Mouse (Mus musculus) right cerebral cortex, postnatal 36 days (tissue): Measurements from ENCODE around the gene Slc6a20a.
"Not testable (repeated sequence)": the region's sequence is repeated elsewhere in the genome, so short reads cannot be mapped to it uniquely, and the experiment has no call there.

Experiments
- DNase-seq, 2 experiments: peaks; one replicate each; pipeline ENCODE4 v3.0.0; 2022; ENCODE audit warnings: low spot score in 2 of 2, mixed read lengths in 1 of 2

Slc6a20a gene

DNA sequence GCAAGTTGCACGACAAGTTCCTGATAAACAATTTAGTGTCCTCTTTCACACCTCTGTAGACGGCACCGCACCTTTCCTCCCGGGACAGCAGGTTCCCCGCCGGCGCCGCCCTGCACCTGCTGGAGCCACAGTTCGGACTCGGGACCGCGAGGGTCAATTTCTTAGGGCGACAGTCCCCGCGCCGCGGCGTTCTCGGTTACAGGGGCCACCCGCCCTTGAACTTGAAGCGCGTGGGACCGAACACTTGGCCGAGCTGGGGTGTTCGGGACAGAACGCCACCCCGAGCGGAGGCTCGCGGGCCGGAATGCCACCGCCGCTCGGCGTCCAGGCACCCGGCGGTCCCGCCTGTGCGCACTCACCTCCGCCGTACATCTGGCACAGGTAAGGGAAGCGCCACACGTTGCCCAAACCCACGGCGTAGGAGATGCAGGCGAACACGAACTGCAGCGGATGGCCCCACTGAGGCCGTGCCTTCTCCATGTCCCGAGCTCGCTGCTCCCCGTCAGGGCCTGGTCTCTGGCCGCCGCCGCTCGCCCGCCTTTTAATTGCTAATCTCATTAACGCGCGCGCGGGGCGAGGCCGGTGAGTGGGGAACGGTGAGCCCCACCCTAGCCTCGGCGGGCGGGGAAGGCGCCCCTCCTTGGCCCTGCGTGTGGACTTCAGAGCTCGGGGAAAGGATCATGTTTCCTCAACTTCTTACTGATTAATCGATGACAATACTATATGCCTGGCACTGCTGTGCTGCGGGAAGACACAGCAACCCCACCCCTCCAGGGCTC, at the start of gene Slc6a20a, which contains the start of gene Ccr9:
Slc6a20a (minus strand) TSS at position 559 of the 779 bp plus-strand sequence.
Ccr9 (plus strand) TSS at position 113 of the 779 bp plus-strand sequence.
- no peak for DNase-seq

DNA sequence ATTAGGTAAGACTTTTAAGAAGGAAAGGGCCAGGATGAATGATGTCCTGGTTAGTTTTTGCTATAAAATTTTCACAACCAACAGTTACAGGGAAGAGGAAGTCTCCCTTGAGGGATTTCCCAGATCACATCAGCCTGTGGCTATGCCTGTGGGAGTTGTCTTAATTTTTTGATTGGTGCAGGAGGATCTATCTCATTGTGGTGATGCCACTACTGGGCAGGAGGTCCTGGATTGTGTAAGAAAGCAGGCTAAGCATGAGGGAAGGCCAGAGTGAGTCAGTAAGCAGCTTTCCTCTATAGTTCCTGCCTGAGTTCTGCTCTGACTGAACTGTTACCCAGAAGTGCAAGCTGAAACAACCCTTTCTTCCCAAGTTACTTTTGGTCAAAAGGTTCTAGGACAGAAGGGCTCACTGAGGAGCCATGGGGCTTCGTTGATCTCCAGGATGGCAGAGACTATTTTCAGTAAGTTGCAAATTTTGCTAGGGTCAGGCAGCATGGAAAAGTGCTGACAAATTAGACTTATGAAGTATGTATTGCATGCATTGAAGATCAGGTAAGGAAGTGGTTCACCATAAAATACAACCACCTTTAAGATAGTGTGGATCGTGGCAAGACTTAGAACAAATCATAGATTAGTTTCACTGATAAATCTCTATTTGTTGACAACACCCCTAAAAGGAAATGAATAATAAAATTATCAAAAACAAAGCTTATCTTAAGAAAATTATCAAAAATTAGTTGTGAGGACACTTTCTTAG, 44.2 kb upstream of the Slc6a20a start:
- no peak for DNase-seq

DNA sequence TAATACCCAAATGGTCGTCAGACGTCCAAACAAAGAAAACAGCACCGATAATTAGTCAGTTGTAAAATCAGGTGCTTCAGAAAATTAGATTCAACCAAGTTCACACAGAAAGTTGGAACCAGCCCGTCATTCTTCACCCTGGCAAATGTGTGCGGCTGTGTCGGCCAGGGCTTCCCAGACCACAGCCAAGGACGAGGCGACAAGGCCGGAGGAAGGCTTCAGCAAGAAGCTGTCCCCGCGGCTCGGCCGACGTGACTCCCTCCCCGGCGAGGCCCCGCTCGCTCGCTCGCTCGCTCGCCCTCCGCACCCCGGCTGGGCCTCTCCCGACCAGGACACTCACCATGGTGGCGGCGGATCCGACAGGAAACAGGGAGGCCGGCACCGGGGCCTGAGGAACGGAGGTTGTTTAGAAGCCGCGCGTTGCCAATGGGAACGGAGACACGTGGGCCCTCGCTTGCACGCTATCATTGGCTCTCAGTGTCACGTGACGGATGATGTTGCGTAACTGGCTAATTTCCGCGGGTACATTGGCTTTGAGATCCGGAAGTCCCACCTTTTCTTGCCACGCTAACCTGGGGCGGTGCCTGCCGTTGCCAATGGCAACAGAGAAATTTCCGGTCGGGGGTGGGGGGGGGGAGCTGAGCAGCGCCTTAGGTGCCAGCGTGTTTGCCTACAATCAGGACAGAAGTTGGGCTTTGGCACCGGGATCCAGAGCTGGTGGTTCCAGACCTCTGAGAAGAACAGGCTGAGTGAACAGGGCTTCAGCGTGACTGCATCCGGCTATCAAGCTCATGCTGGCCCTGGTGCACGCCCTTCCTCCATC, 38.7 kb upstream of the Slc6a20a start, which contains the start of gene Lztfl1:
Lztfl1 (minus strand) TSS at position 512 of the 823 bp plus-strand sequence.
- peak; percentile 97 to 98 for DNase-seq

DNA sequence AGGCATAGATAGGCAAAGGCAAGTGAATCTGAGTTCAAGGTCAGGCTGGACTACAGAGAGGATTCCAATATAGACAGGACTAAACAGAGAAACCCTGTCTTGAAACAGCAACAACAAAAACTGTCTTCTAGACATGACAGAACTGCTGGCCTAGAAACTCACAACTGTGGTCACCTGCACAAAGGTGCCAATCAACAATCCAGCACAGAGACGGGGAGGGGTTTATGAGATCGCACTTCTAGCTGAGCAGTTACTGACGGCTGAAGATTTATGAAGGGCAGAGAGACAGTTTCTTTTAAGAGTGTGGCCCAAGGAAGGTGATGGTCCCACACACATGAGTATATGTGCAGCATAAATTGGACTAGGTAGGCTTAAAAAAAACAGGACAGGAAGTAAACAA, 37.6 kb upstream of the Slc6a20a start:
- no peak for DNase-seq

DNA sequence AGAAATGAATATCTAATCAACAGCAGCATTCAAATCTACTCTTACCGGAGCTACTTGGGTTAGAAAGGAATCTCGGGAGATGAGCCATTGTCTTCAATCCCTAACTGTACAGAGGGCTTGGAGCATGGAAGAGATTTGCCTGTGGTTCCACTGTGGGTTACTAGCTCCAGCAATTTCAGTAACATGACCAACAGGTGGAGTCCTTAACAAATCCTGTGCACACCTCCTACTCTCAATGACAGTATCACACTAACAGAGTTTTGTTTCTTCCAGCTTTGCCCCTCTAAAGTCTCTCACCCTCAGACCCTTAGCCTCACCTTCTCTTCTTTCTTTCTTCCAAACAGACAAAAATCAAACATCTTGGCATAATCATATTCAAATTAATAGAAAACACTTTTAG, 34.4 kb upstream of the Slc6a20a start:
- DNase-seq: no peak

DNA sequence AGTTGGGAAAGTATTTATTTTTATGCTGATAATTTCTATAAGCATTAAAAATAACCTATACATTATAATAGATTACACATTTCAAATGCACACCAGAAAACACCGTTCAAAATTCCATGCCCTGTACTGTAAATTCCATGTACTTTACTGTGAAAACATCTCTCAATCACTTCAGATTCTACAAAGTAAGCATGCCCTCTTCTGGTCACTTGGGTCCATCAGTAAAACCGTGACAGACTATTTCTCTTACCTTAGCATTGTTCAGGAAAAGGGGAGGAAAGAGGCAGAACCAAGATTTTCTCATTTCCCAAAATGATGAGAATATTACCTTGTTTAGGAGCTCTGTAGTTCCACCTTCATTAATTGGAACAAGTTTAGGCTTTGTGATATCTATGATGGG, 30.5 kb upstream of the Slc6a20a start:
- DNase-seq: no peak

DNA sequence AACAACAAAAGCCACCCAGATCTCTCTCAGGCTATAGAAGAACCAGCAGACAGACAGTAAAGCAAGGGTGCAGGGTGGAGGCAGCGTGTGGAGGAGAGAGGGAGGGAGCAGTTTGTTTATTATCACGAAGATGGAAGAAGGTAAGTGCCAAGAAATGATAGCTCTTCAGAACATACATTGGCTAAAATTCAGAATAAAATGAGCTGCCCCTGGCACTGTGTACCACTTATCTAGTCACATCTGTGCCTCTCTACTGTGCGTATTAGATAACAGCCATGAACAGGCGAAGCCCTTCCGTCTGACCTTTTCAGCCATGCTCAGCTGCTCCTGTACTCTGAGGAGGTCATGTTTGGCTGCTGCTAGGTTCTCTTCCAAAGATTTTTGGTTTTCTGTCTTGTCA, 23.1 kb upstream of the Slc6a20a start:
- no peak for DNase-seq

DNA sequence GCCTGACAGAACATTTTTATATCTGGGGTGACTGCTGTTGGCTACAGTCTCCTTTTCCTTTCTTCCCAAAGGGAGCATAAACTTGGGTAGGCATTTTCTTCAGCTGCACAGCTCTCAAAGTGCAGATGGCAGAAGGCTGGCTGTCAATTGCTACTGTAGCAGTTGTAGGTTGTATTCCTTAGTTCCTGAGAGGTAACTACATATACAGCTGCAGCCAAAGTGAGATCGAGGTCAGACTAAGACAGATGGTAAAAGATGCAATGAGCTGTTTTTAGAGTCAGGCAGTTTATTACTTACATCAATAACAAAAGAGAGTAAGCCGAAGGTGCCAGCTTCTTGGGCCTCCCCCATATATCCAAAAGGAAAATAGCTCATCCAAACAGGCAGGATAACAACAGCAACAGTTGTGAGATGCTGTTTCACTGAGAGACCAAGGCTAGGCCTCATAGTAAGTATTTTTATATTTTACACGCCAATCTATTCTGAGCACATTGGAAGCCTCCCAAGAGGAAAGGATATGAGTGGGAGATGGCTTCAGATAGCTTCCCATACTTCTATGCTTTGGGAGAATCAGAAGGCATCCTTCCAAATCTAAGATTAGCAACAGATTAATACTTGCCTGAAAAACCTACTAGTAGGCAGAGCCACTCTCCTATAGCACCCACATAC, 17.1 kb upstream of the Slc6a20a start:
- DNase-seq: peak in 1 of 2 experiments; percentile 10

DNA sequence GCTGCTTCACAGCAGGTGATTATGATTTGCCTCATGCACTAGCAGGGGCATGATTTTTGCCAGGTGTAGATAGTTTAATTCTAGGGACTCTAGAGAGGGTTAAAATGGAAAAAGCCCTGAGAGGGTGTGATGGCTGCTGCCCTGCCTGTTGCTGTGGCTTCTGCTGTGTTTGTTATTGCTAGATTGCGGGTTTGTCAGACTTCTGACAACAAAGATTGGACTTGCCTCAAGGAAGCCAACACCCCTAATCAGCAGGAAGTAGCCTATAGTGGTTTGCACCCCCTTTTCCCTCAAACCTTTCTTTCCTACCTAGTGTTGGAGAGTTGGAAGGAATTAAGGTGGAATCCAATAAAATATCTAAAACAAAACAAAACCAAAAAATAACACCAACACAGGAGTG, 9.5 kb upstream of the Slc6a20a start:
- DNase-seq: no peak

DNA sequence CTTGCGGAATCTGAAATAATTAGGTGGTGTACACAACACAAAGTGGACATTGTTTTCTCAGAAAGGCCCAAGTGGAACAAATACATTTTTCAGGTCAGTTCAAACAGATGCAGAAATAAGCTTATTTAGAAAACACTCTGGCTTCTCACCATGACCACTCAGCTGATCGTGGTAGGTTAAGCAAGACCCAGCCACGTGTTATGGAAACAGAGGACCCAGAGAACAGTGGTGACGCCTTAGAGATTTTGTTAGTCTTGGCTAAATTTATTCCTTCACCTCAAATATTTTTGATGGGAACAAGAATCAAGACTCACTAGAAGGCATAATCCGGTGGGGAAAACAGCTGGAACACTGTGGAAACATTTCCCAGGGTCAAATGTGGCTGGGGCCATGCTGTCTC, 7.5 kb upstream of the Slc6a20a start:
- DNase-seq: no peak

DNA sequence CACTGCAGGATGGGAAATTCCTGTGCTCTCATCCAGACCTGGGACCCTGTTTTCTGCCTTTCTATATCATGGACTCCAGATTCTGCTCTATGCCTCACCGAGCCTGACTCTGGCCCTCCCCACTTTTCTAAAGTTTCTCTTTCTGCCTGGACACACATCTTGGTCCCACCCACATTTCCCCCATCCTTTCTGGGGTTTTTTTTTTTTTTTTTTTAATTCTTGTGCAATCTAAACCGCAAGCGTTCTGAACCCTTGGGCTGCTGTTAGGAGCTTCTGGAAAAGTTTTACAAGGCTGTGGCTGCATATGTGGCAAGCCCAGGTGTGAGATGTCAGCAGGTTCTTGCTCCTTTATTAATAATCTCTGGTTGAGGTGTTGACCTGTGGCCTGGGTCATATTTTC, 5.0 kb upstream of the Slc6a20a start:
- DNase-seq: no peak

DNA sequence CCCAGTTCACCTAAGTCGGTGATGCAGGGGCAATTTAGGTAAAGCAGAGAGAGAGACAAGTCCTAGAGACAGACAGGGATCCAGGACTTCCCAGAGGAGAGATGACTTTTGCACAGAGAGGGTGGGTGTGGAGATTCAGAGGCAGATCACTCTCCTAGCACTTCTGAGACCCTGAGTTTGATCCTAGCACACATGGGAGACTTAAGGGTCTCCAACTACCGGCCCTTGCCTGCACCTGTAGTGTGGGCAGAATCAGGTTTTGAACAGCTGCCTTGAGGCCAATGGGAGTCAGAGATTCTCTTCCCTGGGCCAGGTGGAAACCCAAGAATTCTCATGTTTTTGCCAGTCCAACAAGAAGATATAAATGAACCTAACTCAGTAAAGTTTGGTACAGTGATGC, 513 bp upstream of the Slc6a20a start:
- DNase-seq: no peak

DNA sequence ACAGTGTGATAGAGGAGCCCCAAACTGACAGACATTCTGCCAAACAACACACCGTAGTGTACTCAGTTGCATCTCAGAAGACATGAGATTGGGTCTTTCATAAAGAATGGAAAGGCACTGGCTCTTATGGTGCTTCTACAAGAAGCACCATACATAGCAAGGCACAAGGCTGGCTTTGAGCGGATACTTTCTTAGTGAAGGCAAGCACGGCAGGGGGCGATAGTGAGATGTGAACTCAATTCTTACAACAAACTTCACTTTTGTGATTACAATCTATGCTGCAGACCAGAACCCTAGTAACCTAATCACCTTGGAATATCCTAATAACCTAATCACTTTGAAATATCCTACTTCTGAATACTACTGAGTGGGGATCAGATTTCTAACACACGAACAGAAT, 13.0 kb downstream of the Slc6a20a start:
- no peak for DNase-seq

DNA sequence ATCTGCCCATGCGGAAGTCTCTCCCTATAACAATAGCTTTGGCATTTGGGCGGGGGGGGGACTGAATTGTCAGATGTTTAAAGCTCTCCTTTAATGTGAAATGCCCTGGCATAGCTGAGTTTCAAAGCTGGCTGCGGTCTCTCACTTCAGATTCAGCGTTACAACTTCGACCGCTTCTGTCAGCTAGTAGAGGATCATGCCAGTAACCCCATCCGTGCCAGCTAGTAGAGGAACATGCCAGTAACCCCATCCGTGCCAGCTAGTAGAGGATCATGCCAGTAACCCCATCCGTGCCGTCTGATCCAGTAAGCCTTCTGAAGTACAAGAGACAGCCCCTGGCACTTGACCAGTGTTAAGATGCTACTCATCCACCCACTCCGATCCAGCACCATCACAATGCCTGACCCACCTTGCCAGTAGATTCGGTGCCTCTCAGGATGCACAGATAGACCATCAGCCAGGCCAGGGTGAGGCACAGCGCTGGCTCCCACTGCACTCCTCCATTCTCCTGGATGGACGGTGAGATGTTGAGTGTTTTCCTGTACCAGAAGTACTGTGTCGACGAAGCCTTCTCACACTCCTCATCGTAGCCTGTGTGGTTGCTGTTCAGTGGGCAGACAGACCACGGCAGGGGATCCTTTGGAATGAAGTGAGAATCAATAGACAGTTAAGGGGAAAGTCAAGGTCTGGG, 18.6 kb downstream of the Slc6a20a start:
- DNase-seq: not testable (repeated sequence)

DNA sequence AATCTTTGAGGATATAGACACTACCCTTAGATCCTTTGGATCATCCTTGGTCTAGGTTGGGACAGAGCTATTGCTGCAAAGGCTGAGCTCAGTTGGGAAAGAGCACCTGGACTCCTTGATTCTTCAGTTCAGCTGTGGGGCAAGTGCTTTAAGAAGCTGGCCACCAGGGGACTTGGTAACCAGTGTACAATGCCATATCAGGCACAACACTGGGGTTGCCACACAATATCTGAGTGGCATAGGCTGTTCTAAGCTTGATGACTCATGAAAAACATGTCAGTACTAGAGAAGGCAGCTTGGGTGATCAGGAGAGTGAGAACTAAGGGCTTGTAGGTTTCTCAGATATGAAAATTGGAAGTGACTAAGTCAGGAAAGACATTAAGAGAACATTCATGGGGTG, 19.7 kb downstream of the Slc6a20a start:
- DNase-seq: no peak

DNA sequence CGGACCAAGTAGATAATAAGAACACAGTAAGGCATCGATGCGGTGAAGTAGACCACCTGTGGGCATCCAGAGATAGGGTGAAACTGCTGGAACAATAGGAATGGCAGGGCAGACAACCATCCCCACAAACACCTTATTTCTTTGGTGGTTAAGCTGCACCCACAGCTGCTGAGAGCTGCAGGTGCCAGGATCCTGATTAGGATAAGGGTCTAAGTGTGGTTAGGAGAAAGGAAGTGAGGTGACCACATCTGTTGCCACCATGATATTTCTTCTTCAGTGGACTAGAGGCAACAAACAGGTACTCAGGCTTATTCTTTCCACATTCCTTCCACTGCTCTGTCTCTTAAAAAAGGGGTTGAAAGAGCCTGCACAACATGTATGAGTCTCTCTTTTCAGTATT, 21.2 kb downstream of the Slc6a20a start:
- no peak for DNase-seq

DNA sequence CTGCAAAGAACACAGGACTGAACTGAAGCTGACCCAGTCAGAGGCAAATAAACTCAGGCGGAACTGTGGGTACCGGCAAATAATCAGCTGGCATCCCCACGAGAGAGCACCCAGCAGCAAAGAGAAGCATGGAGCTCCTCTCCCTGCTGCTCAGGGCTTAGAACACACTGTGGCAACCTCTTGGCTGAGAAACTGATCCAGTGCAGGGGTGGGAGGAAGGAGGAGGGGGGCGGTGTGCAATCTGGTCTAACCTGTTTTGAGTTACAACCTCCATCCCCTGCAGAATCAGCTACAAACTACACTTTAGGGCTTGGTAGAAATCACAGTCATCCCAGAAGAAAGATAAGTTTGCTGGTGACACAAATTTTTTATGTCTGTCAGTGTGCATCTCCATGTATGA, 27.3 kb downstream of the Slc6a20a start:
- no peak for DNase-seq

DNA sequence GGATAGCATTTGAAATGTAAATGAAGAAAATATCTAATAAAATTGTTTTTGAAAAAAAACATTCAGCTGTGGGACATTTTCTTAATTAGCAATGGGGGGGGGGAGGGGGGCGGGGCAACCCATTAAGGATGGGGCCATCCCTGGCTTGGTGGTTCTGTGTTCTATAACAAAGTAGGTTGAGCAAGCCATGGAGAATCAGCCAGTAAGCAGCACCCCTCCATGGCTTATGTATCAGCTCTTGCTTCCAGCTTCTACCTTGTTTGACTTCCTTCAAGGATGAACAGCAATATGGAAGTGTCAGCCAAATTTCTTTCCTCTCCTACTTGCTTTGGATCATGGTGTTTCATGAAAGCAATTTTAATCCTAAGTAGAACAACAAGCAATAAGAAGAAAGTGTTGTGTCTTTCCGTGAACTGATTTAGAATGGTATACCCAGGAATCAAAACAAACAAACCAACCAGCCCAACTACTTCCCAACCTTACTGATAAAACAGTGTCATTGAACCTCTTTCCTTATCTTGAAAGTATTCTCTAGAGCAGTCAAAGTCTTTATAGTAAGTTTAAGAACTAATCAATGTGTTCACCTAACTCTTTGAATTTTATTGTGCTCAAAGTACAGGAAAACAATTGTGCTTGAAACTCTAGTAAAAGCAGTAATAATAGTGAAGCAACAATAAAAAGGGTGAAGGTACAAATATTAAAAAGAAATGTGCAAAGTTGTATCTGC, 28.7 kb downstream of the Slc6a20a start:
- DNase-seq: no peak

DNA sequence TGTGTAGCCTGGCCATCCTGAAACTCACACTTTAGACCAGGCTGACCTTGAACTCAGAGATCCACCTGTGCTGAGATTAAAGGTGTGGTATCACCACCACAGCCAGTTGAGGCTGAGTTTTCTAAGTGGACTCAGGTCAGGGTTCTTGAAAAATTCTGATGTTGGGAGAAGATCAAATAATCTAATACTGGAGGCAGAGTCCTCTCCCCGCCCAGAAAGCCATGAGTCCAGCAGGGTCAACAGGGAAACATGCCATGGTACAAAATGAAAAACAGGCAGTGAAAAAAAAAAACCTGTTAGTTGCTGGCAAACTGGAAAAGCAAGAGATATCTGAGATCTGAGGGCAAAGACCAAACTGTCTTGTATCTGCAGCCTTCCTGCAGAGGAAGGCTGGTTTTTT, 38.6 kb downstream of the Slc6a20a start:
- no peak for DNase-seq

DNA sequence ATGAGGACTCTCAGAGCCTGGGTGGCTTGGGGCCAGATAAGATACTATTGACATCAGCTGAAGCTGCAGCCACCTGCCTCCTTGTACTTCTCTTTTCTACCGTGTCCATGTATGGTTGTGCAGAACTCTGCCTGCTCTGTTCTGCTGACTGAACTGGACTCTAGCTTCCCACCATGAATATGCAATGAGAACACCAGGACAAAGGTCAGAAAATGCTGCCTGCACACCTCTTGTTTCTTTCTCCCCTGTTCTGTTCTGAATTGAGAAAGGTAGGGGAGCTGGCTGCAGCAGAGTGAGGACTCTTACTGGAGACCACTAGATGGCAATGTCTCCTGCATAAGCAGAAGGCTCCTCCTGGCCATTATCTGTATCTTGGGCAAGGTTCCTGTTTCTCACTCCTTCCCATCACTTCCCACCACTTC, 40.0 kb downstream of the Slc6a20a start:
- DNase-seq: peak; percentile 18 to 28
